Mouse (Mus musculus) skeletal muscle tissue, adult 2 months (tissue): Measurements from ENCODE around the gene Tmc5.

Experiments
- DNase-seq: peaks from one replicate; pipeline ENCODE4 v3.0.0-alpha.2; 2012; ENCODE audit warnings: low read depth, low spot score

Gene Tmc5

DNA sequence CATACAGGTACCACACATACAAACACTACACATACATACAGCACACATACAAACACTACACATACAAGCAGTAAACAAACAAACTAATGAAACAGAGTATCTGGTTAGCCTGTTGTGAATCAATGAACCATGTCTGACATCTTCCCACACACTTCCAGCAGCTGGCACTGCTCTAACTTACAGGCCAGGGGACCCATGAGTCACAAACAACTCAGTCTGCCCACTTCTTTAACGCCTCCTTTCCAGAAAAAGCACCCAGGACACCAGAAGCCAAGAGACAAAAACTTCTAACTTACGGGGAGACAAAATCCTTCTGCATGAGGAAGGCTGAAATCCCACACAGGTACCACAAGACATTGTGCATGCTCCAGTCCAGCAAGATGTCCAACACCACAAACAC, 94.2 kb downstream of the Tmc5 start:
- no peak for DNase-seq

DNA sequence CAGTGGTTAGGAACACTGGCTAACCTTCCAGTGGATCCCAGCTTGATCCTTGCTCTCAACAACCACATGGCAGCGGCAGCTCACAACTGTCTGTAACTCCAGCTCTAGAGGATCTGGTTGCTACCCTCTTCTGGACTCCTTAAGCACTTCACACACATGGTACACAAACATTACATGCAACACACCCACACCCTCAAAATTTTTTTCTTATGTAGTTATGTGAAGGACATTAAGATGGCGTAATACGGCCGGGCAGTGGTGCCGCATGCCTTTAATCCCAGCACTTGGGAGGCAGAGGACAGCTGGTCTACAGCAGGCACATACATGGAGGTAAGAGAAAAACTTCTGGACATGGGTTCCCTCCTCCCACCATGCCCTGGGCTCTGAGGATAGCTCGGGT, 99.0 kb downstream of the Tmc5 start:
- DNase-seq, result no peak

DNA sequence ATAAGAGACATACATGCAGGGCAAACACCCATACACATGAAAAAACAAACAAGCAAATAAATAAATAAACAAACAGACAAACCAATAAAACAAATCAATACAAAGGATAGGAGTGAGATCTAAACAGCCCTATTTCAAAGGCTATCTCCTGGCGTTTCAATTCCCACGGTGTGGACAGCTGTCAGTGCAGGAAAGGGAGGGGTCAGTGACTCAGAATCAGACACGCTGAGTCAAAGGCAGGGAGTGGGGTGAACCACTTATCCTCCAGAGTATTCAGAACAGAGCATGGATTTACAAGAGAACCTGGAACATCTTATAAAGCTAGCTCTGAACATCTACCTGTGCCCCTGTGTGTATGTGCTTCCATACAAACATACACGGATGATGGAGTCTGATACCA, 100.1 kb downstream of the Tmc5 start:
- no peak for DNase-seq

DNA sequence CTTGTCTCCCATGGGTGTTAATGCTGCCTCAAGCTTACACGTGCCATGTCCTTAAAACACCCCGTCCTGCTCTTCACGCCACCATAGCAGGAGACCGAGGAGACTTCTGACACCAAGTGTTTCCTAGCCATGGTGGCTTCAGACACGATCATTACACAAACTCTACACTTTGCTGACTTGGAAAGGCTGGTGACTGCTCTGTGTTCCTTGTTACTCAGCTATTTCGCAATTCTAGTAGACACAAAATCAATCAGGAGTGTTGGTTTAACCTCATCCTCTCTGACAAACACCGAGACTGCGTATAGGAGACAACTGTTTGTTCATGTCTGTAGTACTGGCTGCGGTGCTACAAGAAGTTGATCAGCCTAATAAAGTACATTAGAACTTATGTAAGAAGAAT, 101.8 kb downstream of the Tmc5 start:
- DNase-seq, result peak; percentile 23

DNA sequence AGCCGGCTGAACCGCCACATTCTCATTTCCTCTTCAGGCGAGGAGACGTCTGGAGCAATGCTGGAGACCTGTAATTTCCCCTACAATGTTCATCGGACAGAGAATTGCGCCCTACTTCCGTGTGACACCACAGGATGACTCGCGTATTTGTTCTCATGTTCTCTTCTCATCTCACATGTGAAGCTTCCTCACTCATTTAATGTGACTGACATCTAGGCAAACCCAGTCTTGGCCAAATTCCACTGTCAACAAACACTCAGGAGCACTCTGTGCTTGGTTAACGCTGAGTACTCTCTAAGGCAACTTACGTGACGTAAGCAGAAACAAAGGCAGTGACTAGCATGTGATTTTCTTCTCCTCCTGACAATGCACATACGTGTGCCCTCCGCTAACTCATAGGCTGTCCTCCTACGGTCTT, 106.1 kb downstream of the Tmc5 start:
- no peak for DNase-seq

DNA sequence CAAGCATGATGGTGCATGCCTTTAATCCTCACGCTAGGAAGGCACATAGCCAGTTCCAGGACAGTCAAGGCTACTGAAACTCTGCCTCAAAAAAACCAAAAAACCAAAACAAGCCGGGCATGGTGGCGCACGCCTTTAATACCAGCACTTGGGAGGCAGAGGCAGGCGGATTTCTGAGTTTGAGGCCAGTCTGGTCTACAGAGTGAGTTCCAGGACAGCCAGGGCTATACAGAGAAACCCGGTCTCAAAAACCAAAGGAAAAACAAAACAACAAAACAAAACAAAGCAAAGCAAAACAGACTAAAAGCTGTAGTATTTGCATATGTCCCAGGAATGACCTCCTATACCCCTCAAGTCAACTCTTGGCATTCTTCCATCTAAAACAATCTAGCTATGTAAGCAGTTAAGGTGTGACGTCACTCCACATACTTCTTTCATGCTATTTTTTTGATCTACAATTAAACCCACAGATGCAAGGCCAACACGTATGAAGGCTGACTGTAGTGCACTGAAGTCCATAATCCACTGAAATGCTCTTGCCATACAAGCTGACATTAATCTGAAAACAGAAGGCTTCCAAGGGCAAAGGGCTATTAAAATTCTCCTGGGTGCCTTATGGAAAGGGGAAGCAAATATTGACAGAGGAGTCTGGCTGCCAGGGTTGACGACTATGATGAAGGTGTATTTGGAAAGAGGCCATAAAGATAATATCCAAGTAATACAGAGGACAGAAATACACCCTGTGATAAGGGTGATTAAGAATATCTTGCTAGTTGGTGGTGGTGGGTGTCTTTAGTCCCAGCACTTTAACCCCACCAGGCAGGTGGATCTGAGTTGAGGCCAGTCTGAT, 107.1 kb downstream of the Tmc5 start:
- DNase-seq, result no peak

DNA sequence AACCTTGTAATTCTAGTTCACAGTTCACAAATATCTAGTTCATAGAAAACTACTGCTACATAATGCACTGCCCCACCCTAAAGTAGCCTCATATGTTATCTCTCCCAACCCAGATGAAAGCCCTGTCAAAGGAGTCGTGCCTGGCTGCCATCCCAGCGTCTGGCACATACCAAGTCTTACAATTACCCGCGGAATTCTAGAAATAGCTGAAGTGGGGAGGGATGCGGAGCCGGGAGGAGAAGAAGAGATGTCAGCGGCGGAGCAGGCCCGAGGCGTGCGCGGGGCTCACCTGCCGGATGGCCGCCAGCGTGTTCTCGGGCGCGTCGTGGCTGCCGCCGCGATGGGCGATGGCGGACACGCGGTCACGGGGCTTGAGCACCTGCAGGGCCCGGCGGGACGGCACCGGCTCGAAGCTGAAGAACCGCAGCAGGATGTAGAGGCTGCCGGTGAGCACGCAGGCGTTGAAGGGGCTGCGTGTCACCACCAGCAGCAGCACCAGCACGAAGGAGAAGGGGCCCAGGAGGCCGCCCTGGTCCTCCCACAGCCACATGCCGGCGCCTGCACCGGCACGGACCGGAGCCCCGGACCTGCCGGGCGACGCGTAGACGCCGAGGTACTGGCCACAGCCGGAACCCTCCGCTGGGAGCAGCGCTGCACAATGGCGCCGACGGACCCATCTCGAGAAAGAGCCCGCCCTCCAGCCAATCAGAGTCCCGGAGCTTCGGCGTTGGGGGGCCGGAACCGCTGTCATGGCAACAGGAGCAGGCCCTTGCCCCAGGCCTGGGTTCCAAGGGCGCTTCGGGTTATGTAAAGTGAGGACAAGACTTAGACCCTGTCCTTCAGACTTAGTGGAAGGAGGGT, 108.2 kb downstream of the Tmc5 start, which contains the start of gene Gde1:
TSS of gene Gde1 (minus strand) at position 678 of the 861 bp plus-strand sequence.
- DNase-seq, result peak; percentile 85

DNA sequence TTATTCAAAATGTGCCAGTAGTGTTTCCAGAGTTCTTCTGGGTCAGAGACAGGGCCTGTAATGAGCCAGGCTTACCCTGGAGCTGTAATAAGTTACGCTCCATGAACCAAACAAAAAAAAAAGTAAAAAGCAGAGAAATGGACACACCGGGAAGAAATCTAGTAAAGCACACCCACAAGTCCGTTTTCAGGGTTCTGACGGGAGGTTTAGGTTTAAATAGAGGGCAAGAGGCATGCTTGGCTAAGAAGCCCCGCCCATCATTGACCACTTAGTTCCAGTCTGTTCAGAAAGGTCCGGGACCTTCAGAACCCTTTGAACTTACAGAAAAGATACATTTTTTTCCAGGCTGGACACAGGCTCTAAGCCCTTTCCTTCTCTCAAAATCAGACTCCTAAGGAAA, 109.0 kb downstream of the Tmc5 start:
- no peak for DNase-seq

DNA sequence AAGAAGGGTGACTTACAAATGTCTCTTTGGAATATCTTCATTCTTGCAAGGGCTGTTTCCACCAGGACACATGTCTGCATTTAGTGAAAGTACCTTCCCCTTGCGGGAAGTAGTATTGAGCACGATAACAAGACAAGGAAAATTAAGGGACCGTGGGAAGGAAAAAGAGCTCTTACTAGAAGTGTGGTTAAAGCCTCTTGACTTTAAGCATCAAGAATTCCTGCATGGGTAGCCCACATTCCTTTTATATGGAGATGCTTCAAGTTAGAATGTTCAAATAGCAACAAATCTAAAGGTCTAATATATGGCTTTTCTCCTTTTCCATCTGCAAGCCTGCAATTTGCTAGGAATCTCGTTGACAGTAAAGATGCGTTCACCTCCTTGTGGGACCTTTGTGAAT, 109.4 kb downstream of the Tmc5 start:
- no peak for DNase-seq

DNA sequence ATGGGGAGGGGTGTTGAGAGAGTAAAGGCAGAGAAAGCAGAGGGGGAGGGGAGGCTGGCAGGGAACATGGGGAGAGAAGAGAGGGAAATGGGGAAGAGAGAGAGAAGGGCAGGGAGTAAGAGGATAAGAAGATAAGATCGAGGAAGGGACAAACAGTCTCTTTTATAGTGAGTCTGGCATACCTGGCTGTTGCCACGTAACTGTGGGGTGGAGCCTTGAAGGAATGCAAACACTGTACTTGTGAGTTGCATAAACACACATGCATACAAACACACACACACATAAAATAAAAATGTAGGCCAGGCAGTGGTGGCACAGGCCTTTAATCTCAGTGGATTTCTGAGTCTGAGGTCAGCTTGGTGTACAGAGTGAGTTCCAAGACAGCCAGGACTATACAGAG, 110.1 kb downstream of the Tmc5 start:
- no peak for DNase-seq

DNA sequence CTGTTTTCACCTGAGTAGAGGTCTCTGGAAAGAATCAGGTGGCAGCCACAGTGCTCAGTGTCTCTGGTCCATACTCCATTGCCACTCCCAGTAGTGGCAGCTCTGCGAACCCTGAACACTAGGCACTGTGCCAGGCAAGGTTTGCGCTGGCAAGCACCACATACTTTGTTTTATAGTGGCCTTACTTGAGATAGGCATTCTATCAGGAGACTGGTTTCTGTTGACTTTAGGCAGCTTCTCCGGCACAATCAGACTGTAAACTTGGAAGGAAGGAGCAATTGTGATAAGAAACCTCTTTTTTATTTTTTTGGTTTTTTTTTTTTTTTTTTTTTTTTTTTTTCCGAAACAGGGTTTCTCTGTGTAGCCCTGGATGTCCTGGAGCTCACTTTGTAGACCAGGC, 110.9 kb downstream of the Tmc5 start:
- DNase-seq, result no peak

DNA sequence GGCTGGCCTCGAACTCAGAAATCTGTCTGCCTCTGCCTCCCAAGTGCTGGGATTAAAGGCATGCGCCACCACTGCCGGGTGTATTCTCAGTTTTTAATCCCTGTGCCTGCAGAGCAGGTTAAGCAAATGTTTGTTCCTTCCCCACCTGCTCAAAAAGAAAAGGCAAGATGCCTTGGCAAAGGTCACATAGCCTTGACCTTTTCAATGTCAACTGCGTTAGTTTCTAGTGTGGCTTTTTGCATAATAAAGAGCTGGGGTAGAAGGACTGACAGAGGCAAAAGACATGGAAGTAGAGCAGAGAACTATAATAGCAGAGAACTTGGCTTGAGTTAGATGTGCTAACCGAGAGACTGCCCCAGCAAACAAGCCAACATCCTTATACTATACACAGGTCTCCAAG, 113.7 kb downstream of the Tmc5 start:
- DNase-seq, result no peak

DNA sequence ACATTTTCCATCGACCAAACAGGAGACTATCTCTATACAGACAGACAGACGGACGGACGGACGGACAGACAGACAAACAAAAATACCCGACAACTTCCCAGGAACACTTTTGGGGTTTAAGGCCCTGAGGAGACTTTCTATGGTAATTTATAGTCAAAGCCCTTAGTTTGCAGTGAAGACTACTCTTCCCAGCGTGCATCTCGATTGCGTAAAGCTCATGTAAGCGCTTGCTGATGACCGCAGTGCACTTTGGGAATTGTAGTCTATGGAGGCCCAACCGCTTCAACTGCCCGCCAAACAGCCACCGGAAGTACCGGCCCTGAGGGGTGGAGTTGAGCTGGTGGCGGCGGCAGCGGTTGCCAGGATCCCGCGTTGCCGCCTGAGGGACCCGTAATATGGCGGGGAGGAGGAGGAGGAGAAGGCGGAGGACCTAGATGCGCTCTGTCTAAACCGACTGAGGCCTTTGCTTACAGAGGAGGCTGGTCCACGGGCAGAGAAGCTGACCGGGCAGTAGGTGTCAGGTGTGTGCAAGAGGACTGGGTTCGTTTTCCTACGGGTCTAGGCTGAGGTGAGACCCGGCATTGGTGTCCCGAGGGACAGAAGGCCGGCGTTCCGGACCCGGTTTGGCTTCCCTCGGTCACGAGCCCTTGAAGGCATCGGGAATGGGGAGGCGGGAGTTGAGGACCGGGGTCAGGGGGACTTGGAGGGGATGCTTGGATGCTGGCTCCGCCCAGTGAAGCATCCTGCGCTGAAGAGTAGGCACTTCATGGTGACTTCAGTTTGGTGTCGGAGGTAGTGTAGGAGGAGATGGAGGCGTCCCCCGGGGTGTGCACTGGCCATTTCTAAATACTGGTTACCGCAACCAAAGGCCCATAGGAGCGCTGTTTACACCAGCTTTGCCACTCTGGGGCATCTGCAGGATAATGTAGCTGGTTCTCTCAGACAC, 115.4 kb downstream of the Tmc5 start, which contains the start of gene Ccp110:
TSS of gene Ccp110 (plus strand) at position 325 of the 946 bp plus-strand sequence.
- peak; percentile 93 for DNase-seq

DNA sequence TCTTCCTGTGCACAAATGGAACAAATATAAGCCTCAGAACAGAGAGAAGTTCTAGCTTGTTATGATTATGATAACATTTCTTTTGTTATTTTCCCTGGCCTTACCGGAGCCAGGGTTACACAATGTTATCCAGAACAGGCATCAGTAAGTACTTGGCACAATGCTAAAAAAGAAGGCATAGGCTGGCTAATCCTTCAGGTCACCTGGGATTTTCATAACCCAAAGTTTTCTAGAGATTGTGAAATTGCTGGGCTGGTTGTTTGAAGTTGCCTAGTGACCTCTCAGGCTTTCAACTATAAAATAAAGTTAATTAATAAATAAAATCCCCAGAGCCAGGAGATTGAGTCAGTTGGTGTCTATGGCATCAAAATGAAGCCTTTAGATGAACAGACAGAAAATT, 117.8 kb downstream of the Tmc5 start:
- no peak for DNase-seq

DNA sequence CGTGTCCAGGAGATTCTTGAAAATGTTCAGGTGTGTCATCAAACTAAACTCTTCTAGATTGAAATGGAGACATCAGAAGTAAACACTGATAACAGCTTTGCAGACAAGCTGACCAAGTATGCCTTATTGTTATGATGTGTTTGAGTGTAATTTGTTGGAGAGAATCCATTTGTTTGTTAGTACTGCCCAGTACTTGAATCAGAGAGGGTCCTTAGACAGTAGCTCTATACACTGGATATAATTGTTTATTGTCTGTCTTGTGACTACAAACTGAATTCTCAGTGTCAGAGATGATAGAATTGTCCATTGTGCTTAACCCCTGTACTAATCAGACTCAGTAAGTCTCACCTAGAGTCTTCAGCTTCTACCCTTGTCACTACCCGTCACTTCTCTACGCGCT, 121.0 kb downstream of the Tmc5 start:
- no peak for DNase-seq

DNA sequence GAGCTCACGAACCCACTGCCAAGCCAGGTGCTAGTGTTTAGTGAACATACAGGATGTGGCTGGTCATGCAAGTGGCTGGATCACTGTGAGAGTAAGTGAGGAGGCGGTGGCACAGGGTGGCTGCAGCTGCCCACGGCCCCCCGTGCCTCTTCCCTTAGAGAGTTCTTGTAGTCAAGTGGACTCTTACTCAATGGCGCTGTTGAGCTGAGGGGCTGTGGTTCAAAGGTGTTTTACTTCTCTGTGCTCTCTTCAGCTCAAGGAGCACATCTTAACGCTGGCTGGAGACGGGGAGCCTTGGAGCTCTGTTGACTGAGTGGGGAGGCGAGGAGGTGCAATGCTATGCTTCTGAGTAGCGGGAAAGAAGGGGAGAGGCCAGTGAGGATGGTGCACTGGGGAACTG, 126.8 kb downstream of the Tmc5 start:
- DNase-seq, result no peak
